Mouse (Mus musculus) erythroblast, embryonic 14.5 days (primary cell): ENCODE data around the gene Gm10283.

Experiments
- GATA1 ChIP-seq: IDR thresholded peaks from 2 replicates; pipeline ENCODE4 v1.6.1; 2012; ENCODE audit warnings: low read length, inconsistent platforms, mixed read lengths
- TAL1 ChIP-seq: IDR thresholded peaks from 3 replicates; pipeline ENCODE4 v1.6.1; 2012; ENCODE audit warnings: low read length, inconsistent platforms, mixed read lengths

GRCm38 (mm10) chr8:60534945-60535344 is 31.9 kb upstream of the Gm10283 start:
- TF ChIP-seq TAL1 (no peak), GATA1 (no peak)
